Mouse (Mus musculus) small intestine, adult 2 months (tissue): ENCODE measurements at regions not wholly inside any gene's neighbourhood (a gene's known extent, or its start where the extent isn't known, plus 50 kb on each side); places are given as distances from the start of the nearest gene placed in this dataset.

Source experiments
- H3K27ac ChIP-seq: fragments of 200-500 bp; 2 replicates; pipeline ENCODE4 v1.5.1; 2012; ENCODE audit warnings: low read depth, low read length, control low read depth, inconsistent platforms; ENCODE audit not compliant: insufficient read depth
- H3K27me3 ChIP-seq: fragments of 200-500 bp; 2 replicates; pipeline ENCODE4 v1.6.1; 2012; ENCODE audit warnings: mild to moderate bottlenecking, moderate library complexity, low read length, inconsistent platforms; ENCODE audit not compliant: control insufficient read depth, insufficient read depth
- H3K36me3 ChIP-seq: fragments of 200-500 bp; 2 replicates; pipeline ENCODE4 v1.6.1; 2012; ENCODE audit warnings: mild to moderate bottlenecking, low read length, control low read depth, inconsistent platforms; ENCODE audit not compliant: control insufficient read depth, insufficient read depth
- H3K4me1 ChIP-seq: fragments of 200-500 bp; 2 replicates; pipeline ENCODE4 v1.6.1; 2012; ENCODE audit warnings: low read length, inconsistent platforms, mixed read lengths; ENCODE audit not compliant: control insufficient read depth, insufficient read depth, insufficient read length
- H3K4me3 ChIP-seq: fragments of 200-500 bp; 2 replicates; pipeline ENCODE4 v1.5.1; 2012; ENCODE audit warnings: low read depth, mild to moderate bottlenecking, control low read depth, inconsistent platforms, low read length, moderate library complexity
- CTCF ChIP-seq: fragments of 200-500 bp; IDR thresholded peaks from 2 replicates; pipeline ENCODE4 v1.5.1; 2012; ENCODE audit warnings: low read depth, mild to moderate bottlenecking, control low read depth, inconsistent platforms, low read length, moderate library complexity, mixed read lengths; ENCODE audit not compliant: insufficient replicate concordance, insufficient read length; ENCODE audit errors: extremely low read depth
- POLR2A ChIP-seq: fragments of 200-500 bp; IDR thresholded peaks from 2 replicates; pipeline ENCODE4 v1.6.1; 2012; ENCODE audit warnings: low read depth, mild to moderate bottlenecking, control low read depth, inconsistent platforms, low read length, moderate library complexity
- WGBS: fragments of 180-500 bp; shearing (Covaris S2); methylation state at CpG from one replicate; pipeline ENCODE4 v1.1.7; 2018; 5-methylcytosine and 5-hydroxymethylcytosine counted together

DNA sequence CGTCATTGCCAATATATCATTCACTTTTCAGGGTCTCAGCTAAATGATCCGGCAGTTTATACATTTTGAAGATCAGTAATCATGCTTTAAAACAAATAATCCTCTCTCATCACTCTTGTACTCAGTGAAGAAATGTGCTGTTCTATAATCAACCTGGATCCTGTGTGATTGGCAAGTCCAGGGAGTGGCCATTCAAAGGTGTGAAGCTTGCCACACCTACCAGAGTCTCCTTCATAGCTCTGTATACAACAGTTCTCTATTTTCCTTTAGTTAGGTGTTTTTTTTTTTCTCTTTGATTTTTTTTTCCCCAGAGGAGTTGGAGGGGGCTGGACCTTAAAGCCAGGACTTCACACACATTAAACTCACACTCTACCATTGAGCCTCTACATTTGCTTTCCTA, 92.7 kb upstream of the Mon1b start:
- no peak overlapping the region for H3K27ac ChIP-seq
- no peak overlapping the region for H3K4me3 ChIP-seq
- H3K36me3 ChIP-seq: no peaks in the 10 kb centered on the region
- H3K27me3 ChIP-seq: no peaks in the 10 kb centered on the region
- H3K4me1 ChIP-seq: no peaks in the 10 kb centered on the region
- 51% methylated on average over 2 of the region's 2 CpGs for WGBS
- TF ChIP-seq POLR2A: no peak
- TF ChIP-seq CTCF: no peak

DNA sequence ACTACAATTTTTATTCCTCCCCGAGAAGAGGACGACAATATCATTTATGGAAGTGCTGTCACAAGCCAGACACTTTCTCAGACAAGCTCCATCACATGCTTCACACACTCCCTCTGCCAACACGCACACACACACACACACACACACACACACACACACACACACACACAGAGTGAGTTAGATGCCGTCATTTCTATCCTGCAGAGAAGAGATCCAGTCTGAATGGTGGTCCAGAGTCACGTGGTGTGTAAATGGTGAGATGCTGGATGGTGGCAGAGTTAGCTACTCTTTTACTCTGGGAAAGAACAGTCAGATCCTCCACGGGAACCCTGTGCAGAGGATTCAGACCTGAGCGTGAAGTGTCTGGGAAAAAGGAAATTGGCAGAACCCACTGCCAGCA, 86.2 kb upstream of the Mon1b start:
- Histone ChIP-seq H3K27me3 (no peaks in the 10 kb centered on the region), H3K4me1 (no peaks in the 10 kb centered on the region), H3K27ac (no peak overlapping the region), H3K36me3 (no peaks in the 10 kb centered on the region), H3K4me3 (no peak overlapping the region)
- TF ChIP-seq POLR2A: no peak
- TF ChIP-seq CTCF: no peak
- 86% methylated on average over 7 of the region's 7 CpGs for WGBS

DNA sequence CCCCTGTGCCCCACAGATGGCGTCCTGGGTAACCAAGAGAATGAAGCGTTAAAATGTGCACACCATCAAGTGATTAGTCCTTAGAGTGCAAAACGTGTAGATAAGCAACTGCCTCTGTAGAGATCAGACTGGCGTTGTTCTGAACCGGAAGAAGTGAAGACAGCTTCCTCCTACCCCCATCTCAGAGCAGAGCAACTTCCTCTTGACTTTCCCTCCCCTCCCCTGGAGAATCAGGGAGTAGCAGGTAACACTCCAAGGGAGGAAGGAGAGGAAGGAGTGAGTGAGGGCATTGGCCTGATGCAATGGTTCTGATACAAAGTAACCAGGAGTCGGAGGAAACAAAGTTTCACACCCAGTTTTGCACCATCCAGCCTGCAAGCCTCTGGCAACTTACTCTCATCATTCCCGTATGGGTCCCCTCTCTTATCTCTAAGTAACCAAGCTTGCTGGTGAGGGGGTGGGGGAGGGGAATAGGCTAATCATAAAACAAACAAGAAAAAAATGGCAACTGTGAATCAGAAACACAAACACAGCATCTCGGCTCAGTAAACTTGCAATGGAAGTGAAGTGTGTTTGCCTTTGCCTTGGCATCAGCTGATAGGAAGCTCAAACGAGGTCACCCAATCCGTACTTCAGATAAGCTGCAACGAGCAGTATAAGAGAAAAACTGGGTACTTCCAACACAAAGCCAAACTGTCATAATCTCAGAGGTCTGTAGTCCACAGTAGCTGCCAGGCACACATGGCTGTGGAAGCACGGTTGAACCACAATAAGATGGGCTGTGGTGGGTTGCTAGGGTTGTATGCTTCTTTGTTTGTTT, 83.7 kb upstream of the Mon1b start:
- Histone ChIP-seq H3K4me1 (no peaks in the 10 kb centered on the region), H3K27me3 (no peaks in the 10 kb centered on the region), H3K36me3 (no peaks in the 10 kb centered on the region), H3K27ac (no peak overlapping the region), H3K4me3 (no peak overlapping the region)
- 33% methylated on average over 12 of the region's 12 CpGs for WGBS
- TF ChIP-seq CTCF: no peak
- TF ChIP-seq POLR2A: no peak

DNA sequence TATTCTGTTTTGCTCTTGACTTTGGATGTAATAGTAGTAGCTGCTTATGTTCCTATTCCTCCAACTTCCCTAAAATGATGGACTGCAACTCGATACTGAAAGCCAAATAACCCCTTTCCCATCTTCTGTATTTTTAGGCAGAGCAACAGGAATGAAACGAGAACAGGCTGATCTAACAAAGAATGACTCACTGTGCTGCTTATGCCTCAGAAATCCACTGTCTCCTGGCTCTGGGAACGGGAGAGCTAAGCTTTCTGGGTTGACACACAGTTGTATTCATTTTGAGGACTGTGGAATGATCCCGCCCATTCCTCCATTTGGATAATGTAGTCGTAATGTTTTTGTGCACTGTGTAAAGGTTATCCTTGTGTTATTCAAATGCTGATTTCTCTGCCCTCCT, 82.6 kb upstream of the Mon1b start:
- H3K27me3 ChIP-seq: no peaks in the 10 kb centered on the region
- no peaks in the 10 kb centered on the region for H3K4me1 ChIP-seq
- H3K36me3 ChIP-seq: no peaks in the 10 kb centered on the region
- no peak overlapping the region for H3K27ac ChIP-seq
- WGBS: 62% methylated on average over 5 of the region's 5 CpGs
- no peak for TF ChIP-seq POLR2A
- TF ChIP-seq CTCF: no peak
- no peak overlapping the region for H3K4me3 ChIP-seq

DNA sequence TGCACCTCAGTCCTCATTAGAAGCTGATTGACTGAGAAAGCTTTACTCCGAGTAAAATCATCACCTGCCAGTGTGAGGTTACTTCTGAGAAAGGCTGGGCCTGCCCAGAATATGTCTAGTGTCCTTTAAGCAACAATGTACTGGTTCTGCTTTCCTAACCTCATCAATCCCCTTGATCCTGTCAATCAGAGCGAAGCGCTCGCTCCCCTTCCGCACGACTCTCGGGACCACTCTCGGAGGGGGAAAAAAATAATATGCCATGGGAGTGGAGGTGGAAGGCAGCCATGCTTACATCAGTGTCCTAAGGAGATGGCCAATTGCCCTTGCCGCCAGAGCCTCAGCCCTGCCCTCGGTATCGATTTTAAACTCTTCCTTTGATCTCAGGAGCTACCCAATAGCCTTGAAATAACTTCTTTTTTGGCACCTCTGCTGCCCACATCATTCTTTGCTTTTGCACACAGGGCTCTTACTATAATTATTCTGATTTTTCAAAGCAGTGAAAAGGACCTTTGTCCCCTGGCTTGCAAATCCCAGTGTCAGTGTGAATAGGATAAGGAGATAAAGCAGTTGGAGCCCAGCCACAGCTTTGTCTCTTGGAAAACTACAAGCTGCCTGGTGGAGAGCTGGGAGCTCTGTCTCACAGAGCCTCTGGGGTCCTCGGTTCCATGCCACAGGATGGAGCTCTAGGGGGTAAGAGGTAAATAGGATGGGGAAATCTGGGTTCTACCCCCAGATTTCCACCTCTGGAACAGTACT, 80.5 kb upstream of the Mon1b start:
- H3K36me3 ChIP-seq: no peaks in the 10 kb centered on the region
- H3K4me1 ChIP-seq: no peaks in the 10 kb centered on the region
- H3K27ac ChIP-seq: no peak overlapping the region
- H3K4me3 ChIP-seq: no peak overlapping the region
- no peaks in the 10 kb centered on the region for H3K27me3 ChIP-seq
- 31% methylated on average over 12 of the region's 12 CpGs for WGBS
- TF ChIP-seq CTCF (no peak), POLR2A (no peak)

DNA sequence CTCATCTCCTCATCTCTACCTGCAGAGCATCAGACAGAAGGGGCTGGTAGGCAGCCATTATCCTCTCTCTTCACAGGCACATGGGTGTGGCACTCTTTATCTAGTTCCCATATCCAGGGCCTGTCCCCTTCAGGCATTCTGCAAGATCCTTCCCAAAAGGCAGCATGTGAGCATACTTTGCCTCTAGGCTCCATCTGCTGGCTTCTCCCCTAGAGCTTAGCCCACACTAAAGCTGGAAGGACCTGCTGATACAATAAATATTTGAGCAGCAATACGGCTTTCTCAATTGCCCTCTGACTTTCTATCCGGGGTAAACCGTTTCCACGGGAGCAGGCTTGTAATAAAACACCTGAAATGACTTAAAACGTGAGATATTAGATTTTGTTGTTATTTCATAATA, 78.4 kb upstream of the Mon1b start:
- TF ChIP-seq POLR2A (no peak), CTCF (no peak)
- Histone ChIP-seq H3K36me3 (no peaks in the 10 kb centered on the region), H3K27me3 (no peaks in the 10 kb centered on the region), H3K27ac (no peak overlapping the region), H3K4me1 (no peaks in the 10 kb centered on the region), H3K4me3 (no peak overlapping the region)
- 48% methylated on average over 5 of the region's 5 CpGs for WGBS

DNA sequence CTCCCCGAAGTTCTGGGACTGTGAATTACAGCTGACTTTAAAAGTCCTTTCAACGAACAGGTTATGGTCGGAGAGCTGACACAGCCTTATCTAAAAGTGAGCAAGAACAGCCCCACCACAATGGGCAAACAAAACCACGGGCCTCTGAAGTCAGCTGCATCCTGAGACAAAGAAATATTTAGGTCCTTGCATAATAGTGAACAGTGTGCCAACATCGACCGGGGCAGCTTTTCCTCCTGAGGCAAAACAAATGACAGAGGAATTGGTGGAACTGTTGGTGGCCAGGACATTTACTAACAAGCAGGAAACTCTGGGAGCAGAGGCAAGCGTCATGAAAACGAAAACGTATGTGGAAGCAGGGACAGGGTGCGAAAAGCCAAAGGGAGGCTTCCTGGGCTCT, 54.3 kb upstream of the Mon1b start:
- H3K4me1 ChIP-seq: no peaks in the 10 kb centered on the region
- H3K27me3 ChIP-seq: no peaks in the 10 kb centered on the region
- H3K36me3 ChIP-seq: no peaks in the 10 kb centered on the region
- H3K27ac ChIP-seq: no peak overlapping the region
- no peak overlapping the region for H3K4me3 ChIP-seq
- 21% methylated on average over 10 of the region's 10 CpGs for WGBS
- TF ChIP-seq CTCF (no peak), POLR2A (no peak)
